Mouse (Mus musculus): ENCODE measurements around the gene Pdia2.

The Pdia2 gene

GRCm38 (mm10) chr17:26198892-26199291 is at the start of gene Pdia2:
TSS of gene Pdia2 (minus strand) at chr17:26199087.
- DNase-seq (ENCODE audit: low read depth, low spot score): no peak

GRCm38 (mm10) chr17:26244101-26244841 is 45.4 kb upstream of the Pdia2 start, which contains the start of gene Fam234a:
TSS of gene Fam234a (minus strand) at chr17:26244242.
- peak; percentile 99 for DNase-seq (ENCODE audit: low read depth, low spot score)

GRCm38 (mm10) chr17:26243471-26244100 is 44.7 kb upstream of the Pdia2 start:
- DNase-seq (ENCODE audit: low read depth, low spot score): peak; percentile 80

- no peak for DNase-seq (ENCODE audit: low read depth, low spot score)
These were observed 42.1 kb upstream of the Pdia2 start for GRCm38 (mm10) chr17:26240990-26241389.

- no peak for DNase-seq (ENCODE audit: low read depth, low spot score)
These were observed 41.4 kb upstream of the Pdia2 start for GRCm38 (mm10) chr17:26240120-26240790.

- peak; percentile 83 for DNase-seq (ENCODE audit: low read depth, low spot score)
These were observed 40.7 kb upstream of the Pdia2 start for GRCm38 (mm10) chr17:26239551-26239950.

- no peak for DNase-seq (ENCODE audit: low read depth, low spot score)
These were observed 38.8 kb upstream of the Pdia2 start for GRCm38 (mm10) chr17:26237667-26238066.

GRCm38 (mm10) chr17:26235077-26235815 is 36.4 kb upstream of the Pdia2 start:
- DNase-seq (ENCODE audit: low read depth, low spot score): peak; percentile 60

- DNase-seq (ENCODE audit: low read depth, low spot score): no peak
These were observed 35.5 kb upstream of the Pdia2 start for GRCm38 (mm10) chr17:26234386-26234785.

- no peak for DNase-seq (ENCODE audit: low read depth, low spot score)
These were observed 34.0 kb upstream of the Pdia2 start for GRCm38 (mm10) chr17:26232863-26233262.

- no peak for DNase-seq (ENCODE audit: low read depth, low spot score)
These were observed 32.3 kb upstream of the Pdia2 start for GRCm38 (mm10) chr17:26231156-26231555.

GRCm38 (mm10) chr17:26229776-26230175 is 30.9 kb upstream of the Pdia2 start:
- DNase-seq (ENCODE audit: low read depth, low spot score): no peak

- no peak for DNase-seq (ENCODE audit: low read depth, low spot score)
These were observed 26.3 kb upstream of the Pdia2 start for GRCm38 (mm10) chr17:26225150-26225549.

GRCm38 (mm10) chr17:26221508-26221907 is 22.6 kb upstream of the Pdia2 start:
- no peak for DNase-seq (ENCODE audit: low read depth, low spot score)

GRCm38 (mm10) chr17:26212681-26213080 is 13.8 kb upstream of the Pdia2 start:
- DNase-seq (ENCODE audit: low read depth, low spot score): no peak

- DNase-seq (ENCODE audit: low read depth, low spot score): no peak
These were observed 13.4 kb upstream of the Pdia2 start for GRCm38 (mm10) chr17:26212241-26212640.

GRCm38 (mm10) chr17:26207686-26208085 is 8.8 kb upstream of the Pdia2 start, which contains the start of gene Arhgdig:
TSS of gene Arhgdig (minus strand) at chr17:26207786.
- no peak for DNase-seq (ENCODE audit: low read depth, low spot score)

- no peak for DNase-seq (ENCODE audit: low read depth, low spot score)
These were observed 7.5 kb upstream of the Pdia2 start for GRCm38 (mm10) chr17:26206392-26206791.

- no peak for DNase-seq (ENCODE audit: low read depth, low spot score)
These were observed 5.9 kb upstream of the Pdia2 start for GRCm38 (mm10) chr17:26204766-26205165.

- peak; percentile 81 for DNase-seq (ENCODE audit: low read depth, low spot score)
These were observed 4.5 kb upstream of the Pdia2 start for GRCm38 (mm10) chr17:26203321-26203811.

- DNase-seq (ENCODE audit: low read depth, low spot score): peak; percentile 32
These were observed 3.9 kb upstream of the Pdia2 start, which contains the start of gene Rgs11 for GRCm38 (mm10) chr17:26202737-26203136. TSS of gene Rgs11 (plus strand) at chr17:26202951.
